Mouse (Mus musculus): Measurements from ENCODE around the gene Guca2b. TPM values are rescaled to one million over a fixed set of nuclear protein-coding genes. Genes with fewer than 3 reads are reported as not detected.
"Not testable (repeated sequence)": the region's sequence is repeated elsewhere in the genome, so short reads cannot be mapped to it uniquely, and the experiment has no call there.

Gene Guca2b
- polyA plus RNA-seq, 1 experiment from 2014 or later = 6.0 TPM

- Histone ChIP-seq H3K4me2 (replicated peaks; ENCODE audit: low read depth, low read length) (no peak overlapping the region), H3K27ac (ENCODE audit: low read length) (no peak overlapping the region), H3K9me3 (ENCODE audit: low read length) (no peaks in the 10 kb centered on the region), H3K36me3 (ENCODE audit: insufficient read depth, low read length) (0 out of 2 replicates have a peak, but pooled peaks cover 1% of the 10 kb centered on the region), H3K27me3 (ENCODE audit: insufficient read depth, low read length) (no peaks in the 10 kb centered on the region), H3K4me3 (ENCODE audit: low read length) (no peak overlapping the region), H3K4me1 (ENCODE audit: insufficient read depth, low read length) (peaks cover 11% of the 10 kb centered on the region), H3K9ac (replicated peaks; ENCODE audit: low read length) (no peak overlapping the region)
- no peak for ATAC-seq (ENCODE audit: low FRiP score, low TSS enrichment)
- WGBS = 42% methylated on average over 6 of the region's 6 CpGs
Measured at GRCm38 (mm10) chr4:119634908-119635660, 23.7 kb downstream of the Guca2b start.

- 79% methylated on average over 3 of the region's 3 CpGs for WGBS
- Histone ChIP-seq H3K9me3 (ENCODE audit: low read length) (no peaks in the 10 kb centered on the region), H3K4me1 (ENCODE audit: insufficient read depth, low read length) (peaks cover 11% of the 10 kb centered on the region), H3K36me3 (ENCODE audit: insufficient read depth, low read length) (peaks cover 9% of the 10 kb centered on the region; the same call in 1 of the 2 replicates), H3K4me3 (ENCODE audit: low read length) (no peak overlapping the region), H3K27me3 (ENCODE audit: insufficient read depth, low read length) (no peaks in the 10 kb centered on the region), H3K4me2 (replicated peaks; ENCODE audit: low read depth, low read length) (no peak overlapping the region), H3K27ac (ENCODE audit: low read length) (no peak overlapping the region), H3K9ac (replicated peaks; ENCODE audit: low read length) (no peak overlapping the region)
- ATAC-seq (ENCODE audit: low FRiP score, low TSS enrichment) = no peak
Measured at GRCm38 (mm10) chr4:119633948-119634347, 24.8 kb downstream of the Guca2b start.

GRCm38 (mm10) chr4:119633342-119633741 is 25.4 kb downstream of the Guca2b start:
- no peaks in the 10 kb centered on the region for H3K9me3 ChIP-seq (ENCODE audit: low read length)
- H3K4me2 ChIP-seq (replicated peaks; ENCODE audit: low read depth, low read length) = no peak overlapping the region
- no peak overlapping the region for H3K27ac ChIP-seq (ENCODE audit: low read length)
- no peaks in the 10 kb centered on the region for H3K27me3 ChIP-seq (ENCODE audit: insufficient read depth, low read length)
- no peak for ATAC-seq (ENCODE audit: low FRiP score, low TSS enrichment)
- 59% methylated on average over 7 of the region's 7 CpGs for WGBS
- H3K4me3 ChIP-seq (ENCODE audit: low read length) = no peak overlapping the region
- H3K36me3 ChIP-seq (ENCODE audit: insufficient read depth, low read length) = peaks cover 10% of the 10 kb centered on the region; the same call in 1 of the 2 replicates
- H3K9ac ChIP-seq (replicated peaks; ENCODE audit: low read length) = no peak overlapping the region
- H3K4me1 ChIP-seq (ENCODE audit: insufficient read depth, low read length) = peaks cover 11% of the 10 kb centered on the region

- no peak overlapping the region for H3K27ac ChIP-seq (ENCODE audit: low read length)
Measured at GRCm38 (mm10) chr4:119632721-119633120, 26.0 kb downstream of the Guca2b start.

GRCm38 (mm10) chr4:119631115-119631919 is 27.4 kb downstream of the Guca2b start:
- Histone ChIP-seq H3K9me3 (ENCODE audit: low read length) (no peaks in the 10 kb centered on the region), H3K27ac (ENCODE audit: low read length) (peak overlapping the region; percentile 43; the same call in 1 of the 2 replicates), H3K4me1 (ENCODE audit: insufficient read depth, low read length) (peaks cover 8% of the 10 kb centered on the region), H3K27me3 (ENCODE audit: insufficient read depth, low read length) (no peaks in the 10 kb centered on the region), H3K9ac (replicated peaks; ENCODE audit: low read length) (no peak overlapping the region), H3K4me3 (ENCODE audit: low read length) (no peak overlapping the region), H3K36me3 (ENCODE audit: insufficient read depth, low read length) (peaks cover 15% of the 10 kb centered on the region), H3K4me2 (replicated peaks; ENCODE audit: low read depth, low read length) (no peak overlapping the region)
- 21% methylated on average over 11 of the region's 11 CpGs for WGBS
- ATAC-seq (ENCODE audit: low FRiP score, low TSS enrichment) = peak; percentile 75

More at GRCm38 (mm10) chr4:119632721-119633120, 26.0 kb downstream of the Guca2b start:
- Histone ChIP-seq H3K36me3 (ENCODE audit: insufficient read depth, low read length) (peaks cover 10% of the 10 kb centered on the region; the same call in 1 of the 2 replicates), H3K4me3 (ENCODE audit: low read length) (no peak overlapping the region), H3K4me2 (replicated peaks; ENCODE audit: low read depth, low read length) (no peak overlapping the region), H3K27me3 (ENCODE audit: insufficient read depth, low read length) (no peaks in the 10 kb centered on the region), H3K9me3 (ENCODE audit: low read length) (no peaks in the 10 kb centered on the region), H3K4me1 (ENCODE audit: insufficient read depth, low read length) (peaks cover 11% of the 10 kb centered on the region), H3K9ac (replicated peaks; ENCODE audit: low read length) (no peak overlapping the region)
- no peak for ATAC-seq (ENCODE audit: low FRiP score, low TSS enrichment)
- 63% methylated on average over 7 of the region's 7 CpGs for WGBS

- H3K36me3 ChIP-seq (ENCODE audit: insufficient read depth, low read length) = peaks cover 26% of the 10 kb centered on the region
- H3K4me3 ChIP-seq (ENCODE audit: low read length); H3K27ac ChIP-seq (ENCODE audit: low read length); H3K9ac ChIP-seq (replicated peaks; ENCODE audit: low read length); ATAC-seq (ENCODE audit: low FRiP score, low TSS enrichment); H3K27me3 ChIP-seq (ENCODE audit: insufficient read depth, low read length); H3K4me2 ChIP-seq (replicated peaks; ENCODE audit: low read depth, low read length); H3K4me1 ChIP-seq (ENCODE audit: insufficient read depth, low read length); H3K9me3 ChIP-seq (ENCODE audit: low read length): not testable (repeated sequence)
- 77% methylated on average over 4 of the region's 4 CpGs for WGBS
Measured at GRCm38 (mm10) chr4:119628363-119628762, 30.4 kb downstream of the Guca2b start.

GRCm38 (mm10) chr4:119627317-119627716 is 31.4 kb downstream of the Guca2b start:
- Histone ChIP-seq H3K36me3 (ENCODE audit: insufficient read depth, low read length) (peaks cover 35% of the 10 kb centered on the region), H3K4me1 (ENCODE audit: insufficient read depth, low read length) (peaks cover 8% of the 10 kb centered on the region), H3K4me3 (ENCODE audit: low read length) (no peak overlapping the region), H3K9me3 (ENCODE audit: low read length) (no peaks in the 10 kb centered on the region), H3K27me3 (ENCODE audit: insufficient read depth, low read length) (no peaks in the 10 kb centered on the region), H3K9ac (replicated peaks; ENCODE audit: low read length) (no peak overlapping the region), H3K27ac (ENCODE audit: low read length) (no peak overlapping the region), H3K4me2 (replicated peaks; ENCODE audit: low read depth, low read length) (no peak overlapping the region)
- 80% methylated on average over 4 of the region's 4 CpGs for WGBS
- no peak for ATAC-seq (ENCODE audit: low FRiP score, low TSS enrichment)

- Histone ChIP-seq H3K27me3 (ENCODE audit: insufficient read depth, low read length) (no peaks in the 10 kb centered on the region), H3K9ac (replicated peaks; ENCODE audit: low read length) (no peak overlapping the region), H3K4me1 (ENCODE audit: insufficient read depth, low read length) (peaks cover 8% of the 10 kb centered on the region), H3K4me3 (ENCODE audit: low read length) (no peak overlapping the region), H3K36me3 (ENCODE audit: insufficient read depth, low read length) (peaks cover 39% of the 10 kb centered on the region), H3K4me2 (replicated peaks; ENCODE audit: low read depth, low read length) (no peak overlapping the region), H3K27ac (ENCODE audit: low read length) (no peak overlapping the region), H3K9me3 (ENCODE audit: low read length) (no peaks in the 10 kb centered on the region)
- ATAC-seq (ENCODE audit: low FRiP score, low TSS enrichment) = no peak
- 92% methylated on average over 3 of the region's 3 CpGs for WGBS
Measured at GRCm38 (mm10) chr4:119626876-119627275, 31.9 kb downstream of the Guca2b start.

- Histone ChIP-seq H3K4me2 (replicated peaks; ENCODE audit: low read depth, low read length) (no peak overlapping the region), H3K36me3 (ENCODE audit: insufficient read depth, low read length) (peaks cover 44% of the 10 kb centered on the region)
Measured at GRCm38 (mm10) chr4:119626081-119626645, 32.6 kb downstream of the Guca2b start.

More at GRCm38 (mm10) chr4:119626081-119626645, 32.6 kb downstream of the Guca2b start:
- Histone ChIP-seq H3K4me1 (ENCODE audit: insufficient read depth, low read length) (peaks cover 2% of the 10 kb centered on the region), H3K27ac (ENCODE audit: low read length) (no peak overlapping the region), H3K4me3 (ENCODE audit: low read length) (no peak overlapping the region), H3K27me3 (ENCODE audit: insufficient read depth, low read length) (no peaks in the 10 kb centered on the region), H3K9me3 (ENCODE audit: low read length) (no peaks in the 10 kb centered on the region), H3K9ac (replicated peaks; ENCODE audit: low read length) (no peak overlapping the region)
- WGBS = 68% methylated on average over 7 of the region's 7 CpGs
- no peak for ATAC-seq (ENCODE audit: low FRiP score, low TSS enrichment)
